Mouse (Mus musculus) kidney, adult 2 months (tissue): ENCODE measurements around the gene Ripk1. TPM values are rescaled to one million over a fixed set of nuclear protein-coding genes. Genes with fewer than 3 reads are reported as not detected.

Experiments
- DNase-seq: peaks from one replicate; pipeline ENCODE4 v3.0.0; 2021
- H3K27ac ChIP-seq: fragments of 200-500 bp; 2 replicates; pipeline ENCODE4 v1.5.1; 2012; ENCODE audit warnings: low read depth, low read length, control low read depth, inconsistent platforms; ENCODE audit not compliant: insufficient read depth
- H3K27me3 ChIP-seq: fragments of 200-500 bp; replicated peaks from 2 replicates; pipeline ENCODE4 v1.6.1; 2012; ENCODE audit warnings: mild to moderate bottlenecking, moderate library complexity, low read length, inconsistent platforms; ENCODE audit not compliant: control insufficient read depth, insufficient read depth
- H3K36me3 ChIP-seq: fragments of 200-500 bp; 2 replicates; pipeline ENCODE4 v1.6.1; 2012; ENCODE audit warnings: mild to moderate bottlenecking, moderate library complexity, low read length, inconsistent platforms; ENCODE audit not compliant: control insufficient read depth, insufficient read depth
- H3K4me1 ChIP-seq: fragments of 200-500 bp; 2 replicates; pipeline ENCODE4 v1.6.1; 2011; ENCODE audit warnings: low read length; ENCODE audit not compliant: control insufficient read depth, insufficient read depth
- H3K4me3 ChIP-seq: fragments of 200-500 bp; 2 replicates; pipeline ENCODE4 v1.5.1; 2011; ENCODE audit warnings: mild to moderate bottlenecking, low read depth, low read length, control low read depth; ENCODE audit not compliant: insufficient read depth
- CTCF ChIP-seq: fragments of 200-500 bp; conservative IDR thresholded peaks from 2 replicates; pipeline ENCODE4 v1.5.1; 2011; ENCODE audit warnings: low read depth, mild to moderate bottlenecking, control low read depth, low read length, moderate library complexity, mixed read lengths; ENCODE audit not compliant: insufficient read depth, insufficient read length
- POLR2A ChIP-seq: fragments of 200-500 bp; IDR thresholded peaks from one replicate; pipeline ENCODE4 v1.6.1; 2011; ENCODE audit warnings: low read depth, low read length, control low read depth
- WGBS: fragments of 180-500 bp; shearing (Covaris S2); methylation state at CpG from one replicate; pipeline ENCODE4 v1.1.7; 2018; 5-methylcytosine and 5-hydroxymethylcytosine counted together
- polyA plus RNA-seq: library from polyadenylated mRNA; depleted of rRNA; stranded (reverse); fragments of >200 nt; gene quantifications from 2 replicates; pipeline ENCODE4 v1.2.3, GENCODE M21; 2012

Ripk1 gene
- polyA plus RNA-seq, 1 experiment, result 7.4 TPM

DNA sequence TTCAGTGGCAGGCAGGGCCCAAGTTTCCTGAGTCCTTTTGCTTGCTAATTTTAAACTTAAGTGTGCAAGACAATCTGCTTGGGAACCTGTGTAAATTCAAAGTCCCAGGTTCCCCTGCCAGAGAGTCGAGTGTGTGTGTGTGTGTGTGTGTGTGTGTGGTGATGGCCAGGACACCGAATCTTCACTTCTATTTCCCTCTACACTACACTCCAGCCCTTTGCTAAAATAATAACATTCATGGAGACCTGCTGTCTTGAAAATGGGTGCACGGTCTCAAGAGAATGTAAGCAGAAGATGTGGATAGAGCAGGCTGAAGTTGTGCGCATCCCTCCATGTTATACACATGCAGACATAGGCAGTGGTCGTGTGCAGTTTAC, 35.9 kb downstream of the Ripk1 start:
- Histone ChIP-seq H3K27me3 (no peaks in the 10 kb centered on the region), H3K4me1 (peaks cover 24% of the 10 kb centered on the region), H3K36me3 (no peaks in the 10 kb centered on the region), H3K4me3 (peak overlapping the region; percentile 86), H3K27ac (peak overlapping the region; percentile 94)
- 17% methylated on average over 5 of the region's 5 CpGs for WGBS
- DNase-seq, result no peak
- TF ChIP-seq POLR2A (no peak), CTCF (no peak)

DNA sequence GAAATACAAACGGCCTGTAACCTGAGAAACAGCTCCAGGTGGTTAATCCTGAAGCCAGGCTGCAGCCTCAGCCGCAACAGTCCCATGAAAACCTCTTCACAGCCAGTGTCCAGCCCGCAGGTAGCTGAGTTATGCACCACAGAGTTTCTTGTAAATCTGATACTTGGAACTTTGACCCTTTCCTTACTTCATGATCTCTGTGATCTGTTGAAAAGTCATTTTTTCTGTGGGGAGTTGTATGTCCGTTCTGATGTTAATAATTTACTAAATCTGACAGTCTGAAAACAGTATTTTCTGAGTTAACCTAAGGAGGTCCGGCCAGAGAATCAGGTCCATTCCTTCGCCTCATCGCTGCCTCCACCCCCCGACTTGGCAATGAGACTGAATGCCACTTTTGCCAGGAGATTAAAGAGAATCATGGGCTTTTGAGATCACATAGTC, 36.8 kb downstream of the Ripk1 start:
- WGBS, result 34% methylated on average over 8 of the region's 8 CpGs
- H3K36me3 ChIP-seq, result no peaks in the 10 kb centered on the region
- H3K4me1 ChIP-seq, result peaks cover 24% of the 10 kb centered on the region
- peak overlapping the region; percentile 98 for H3K27ac ChIP-seq
- peak overlapping the region; percentile 86 for H3K4me3 ChIP-seq
- no peaks in the 10 kb centered on the region for H3K27me3 ChIP-seq
- DNase-seq, result peak; percentile 89
- TF ChIP-seq CTCF (no peak), POLR2A (peak; percentile 38)

- 64% methylated on average over 3 of the region's 3 CpGs for WGBS
- no peak overlapping the region for H3K4me3 ChIP-seq
- peak overlapping the region; percentile 89 for H3K27ac ChIP-seq
- H3K36me3 ChIP-seq, result no peaks in the 10 kb centered on the region; the same call in 1 of the 2 replicates
- TF ChIP-seq POLR2A (no peak), CTCF (no peak)
- peaks cover 27% of the 10 kb centered on the region for H3K4me1 ChIP-seq
- no peaks in the 10 kb centered on the region for H3K27me3 ChIP-seq
- DNase-seq, result peak; percentile 63
Observed at GRCm38 (mm10) chr13:34040091-34040490, 37.9 kb downstream of the Ripk1 start.

DNA sequence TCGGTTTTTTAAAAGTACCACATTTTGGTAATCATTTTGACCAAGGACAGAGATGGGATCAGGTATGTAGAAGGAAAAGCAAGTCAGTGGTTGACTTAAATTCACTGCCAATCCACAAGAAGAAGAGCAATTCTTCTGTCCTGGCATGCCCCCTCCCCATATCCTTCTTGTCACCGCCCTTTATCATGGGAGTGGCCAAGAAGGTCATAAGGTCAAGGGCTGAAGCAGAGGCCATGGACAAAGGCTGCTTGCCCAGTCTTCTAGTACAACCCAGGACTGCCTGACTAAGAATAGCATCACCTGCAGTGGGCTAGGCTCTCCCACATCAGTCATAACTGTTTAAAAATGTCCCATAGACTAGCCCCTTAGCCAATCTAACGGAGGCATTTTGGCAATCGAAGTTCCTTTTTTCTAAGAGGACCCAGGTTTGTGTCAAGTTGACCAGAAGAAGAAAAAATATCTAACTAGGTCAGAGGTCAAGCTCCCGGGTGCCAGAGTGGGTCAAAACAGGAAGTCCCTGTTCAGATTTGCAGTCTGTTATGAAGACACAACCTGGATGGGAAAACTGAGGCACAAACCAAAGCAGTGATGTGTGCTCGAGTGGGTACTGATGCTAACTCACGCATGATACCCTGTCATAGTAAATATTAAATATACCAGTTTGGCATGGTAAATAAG, 41.7 kb downstream of the Ripk1 start:
- Histone ChIP-seq H3K27ac (peak overlapping the region; percentile 20; the same call in 1 of the 2 replicates), H3K4me3 (no peak overlapping the region), H3K36me3 (peaks cover 5% of the 10 kb centered on the region; the same call in 1 of the 2 replicates), H3K4me1 (peaks cover 23% of the 10 kb centered on the region), H3K27me3 (no peaks in the 10 kb centered on the region)
- no peak for TF ChIP-seq CTCF
- no peak for TF ChIP-seq POLR2A
- DNase-seq, result no peak
- 54% methylated on average over 7 of the region's 7 CpGs for WGBS

- peak overlapping the region; percentile 81 for H3K27ac ChIP-seq
- TF ChIP-seq POLR2A (no peak), CTCF (no peak)
- no peaks in the 10 kb centered on the region for H3K27me3 ChIP-seq
- WGBS, result 43% methylated on average over 5 of the region's 5 CpGs
- peaks cover 5% of the 10 kb centered on the region; the same call in 1 of the 2 replicates for H3K36me3 ChIP-seq
- H3K4me1 ChIP-seq, result peaks cover 20% of the 10 kb centered on the region
- DNase-seq, result peak; percentile 92
- H3K4me3 ChIP-seq, result no peak overlapping the region
Observed at GRCm38 (mm10) chr13:34045511-34046249, 43.5 kb downstream of the Ripk1 start.

DNA sequence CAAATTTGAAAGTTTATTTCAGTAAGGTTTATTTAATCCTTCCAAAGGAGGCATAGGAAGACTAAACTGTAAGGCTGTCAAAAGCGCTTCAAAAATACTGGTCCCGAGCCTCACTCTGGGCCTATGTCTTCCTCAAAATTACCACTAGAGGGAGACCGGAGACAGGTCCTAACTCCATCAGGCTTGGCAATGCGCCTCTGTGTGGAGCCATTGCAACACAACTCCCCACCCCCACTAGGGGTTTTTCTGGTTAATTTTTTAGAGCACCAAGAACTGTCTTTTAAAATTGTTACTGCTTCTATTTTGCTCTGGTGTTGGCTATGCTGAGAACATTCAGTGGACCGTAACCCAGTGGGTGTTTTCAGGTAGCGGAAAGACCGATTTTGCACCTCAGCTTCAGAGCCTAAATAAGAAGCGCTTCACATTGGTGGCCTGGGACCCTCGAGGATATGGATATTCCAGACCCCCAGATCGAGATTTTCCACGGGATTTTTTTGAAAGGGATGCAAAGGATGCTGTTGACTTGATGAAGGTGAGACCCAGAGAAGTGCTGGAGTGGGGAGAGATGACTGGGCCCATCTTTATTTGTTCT, 44.4 kb downstream of the Ripk1 start:
- Histone ChIP-seq H3K4me1 (peaks cover 20% of the 10 kb centered on the region), H3K27me3 (no peaks in the 10 kb centered on the region), H3K4me3 (no peak overlapping the region), H3K27ac (peak overlapping the region; percentile 24; the same call in 1 of the 2 replicates), H3K36me3 (peaks cover 5% of the 10 kb centered on the region; the same call in 1 of the 2 replicates)
- TF ChIP-seq CTCF, result peak; percentile 91
- TF ChIP-seq POLR2A, result no peak
- 28% methylated on average over 11 of the region's 11 CpGs for WGBS
- DNase-seq, result peak; percentile 96

- TF ChIP-seq CTCF, result no peak
- no peak for TF ChIP-seq POLR2A
- peak overlapping the region; percentile 24; the same call in 1 of the 2 replicates for H3K27ac ChIP-seq
- no peak overlapping the region for H3K4me3 ChIP-seq
- no peak for DNase-seq
- no peaks in the 10 kb centered on the region for H3K27me3 ChIP-seq
- 87% methylated on average over 3 of the region's 3 CpGs for WGBS
- peaks cover 5% of the 10 kb centered on the region; the same call in 1 of the 2 replicates for H3K36me3 ChIP-seq
- peaks cover 12% of the 10 kb centered on the region for H3K4me1 ChIP-seq
Observed at GRCm38 (mm10) chr13:34047526-34047925, 45.4 kb downstream of the Ripk1 start.
